In the genomic region with DNA sequence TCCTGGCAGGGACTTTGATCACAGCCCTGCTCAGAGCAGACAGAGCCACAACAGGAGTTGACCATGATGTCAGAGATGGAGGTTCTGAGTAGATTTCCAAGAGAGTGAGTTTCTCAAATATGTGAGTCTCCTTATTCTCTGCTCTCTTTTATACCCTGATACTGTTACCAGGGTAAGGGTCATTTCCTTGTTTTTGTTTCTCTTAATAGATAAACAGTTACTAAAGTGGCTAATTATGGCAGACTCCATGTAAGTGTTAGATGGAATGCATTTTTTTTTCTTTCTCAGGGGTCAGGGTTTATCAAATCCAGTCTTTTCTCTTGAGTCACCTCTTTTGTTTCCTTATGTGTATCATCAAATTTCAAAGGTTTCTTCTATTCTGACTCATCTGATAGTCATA, we compare ENCODE assay signal across 24 mouse cellular contexts. TPM values are rescaled to one million over a fixed set of nuclear protein-coding genes. Genes with fewer than 3 reads are reported as not detected.
A peak's percentile ranks its signal among the peaks of the same experiment; 100 is the strongest.
DNase-seq lines count a peak whose midpoint lies in the region; ATAC-seq lines count a peak whose summit lies in the region.
"Had no signal": no experiment of that assay in that cellular context is flagged by ENCODE, and none has a peak within 500 bp of the region (broad histone marks: within the 10 kb centered on the region; RNA-seq: fewer than 3 reads in every experiment).

Gene Krtap4-16, minus strand, starts transcription at position 101 of the 400 bp plus-strand sequence.

- H3K9ac ChIP-seq in forebrain, embryonic 11.5 days (ENCODE audit: low read length), result no peak within 1 kb of the TSS
- no peak within 1 kb of the TSS for H3K9ac ChIP-seq in midbrain, embryonic 14.5 days (replicated peaks; ENCODE audit: low read length)
- H3K9ac ChIP-seq: embryonic facial prominence, embryonic 12.5 days had no signal

- no peaks in the 10 kb centered on the region for H3K36me3 ChIP-seq in forebrain, embryonic 10.5 days (replicated peaks)
- H3K36me3 ChIP-seq in forebrain, embryonic 11.5 days (ENCODE audit: control insufficient read depth, insufficient read depth, low read length), result no peaks in the 10 kb centered on the region
- H3K36me3 ChIP-seq in midbrain, embryonic 10.5 days, result no peaks in the 10 kb centered on the region
- no peaks in the 10 kb centered on the region for H3K36me3 ChIP-seq in midbrain, embryonic 14.5 days (ENCODE audit: control insufficient read depth, insufficient read depth, low read length)
- H3K36me3 ChIP-seq: embryonic facial prominence, embryonic 10.5 days; embryonic facial prominence, embryonic 12.5 days; G1E had no signal

- no peak within 1 kb of the TSS for H3K4me3 ChIP-seq in forebrain, embryonic 10.5 days
- H3K4me3 ChIP-seq in forebrain, embryonic 11.5 days (ENCODE audit: low read depth, low read length), result no peak within 1 kb of the TSS
- H3K4me3 ChIP-seq in midbrain, embryonic 10.5 days, result no peak within 1 kb of the TSS
- no peak within 1 kb of the TSS for H3K4me3 ChIP-seq in midbrain, embryonic 14.5 days (replicated peaks; ENCODE audit: low read depth, low read length)
- H3K4me3 ChIP-seq: embryonic facial prominence, embryonic 10.5 days; embryonic facial prominence, embryonic 12.5 days had no signal

- H3K27ac ChIP-seq in forebrain, embryonic 10.5 days, result peak within 1 kb of the TSS; percentile 44; the same call in 1 of the 2 replicates
- no peak within 1 kb of the TSS for H3K27ac ChIP-seq in forebrain, embryonic 11.5 days (ENCODE audit: low read depth, low read length)
- peak within 1 kb of the TSS; percentile 65 for H3K27ac ChIP-seq in midbrain, embryonic 10.5 days (replicated peaks)
- no peak within 1 kb of the TSS for H3K27ac ChIP-seq in midbrain, embryonic 14.5 days (replicated peaks; ENCODE audit: low read depth, low read length)
- H3K27ac ChIP-seq: embryonic facial prominence, embryonic 10.5 days; embryonic facial prominence, embryonic 12.5 days had no signal

- no peak for ATAC-seq in forebrain, embryonic 11.5 days (replicated peaks; ENCODE audit: low FRiP score)
- ATAC-seq in midbrain, embryonic 14.5 days (ENCODE audit: low FRiP score, low TSS enrichment), result no peak
- ATAC-seq: activated CD4-positive, CD25-positive, alpha-beta regulatory T cell, adult 4 months; forebrain, embryonic 14.5 days; forebrain, embryonic 16.5 days; Patski had no signal

- H3K27me3 ChIP-seq in forebrain, embryonic 10.5 days (ENCODE audit: poor library complexity, severe bottlenecking), result no peaks in the 10 kb centered on the region
- H3K27me3 ChIP-seq in forebrain, embryonic 11.5 days (ENCODE audit: control insufficient read depth, insufficient read depth, low read length), result no peaks in the 10 kb centered on the region
- no peaks in the 10 kb centered on the region for H3K27me3 ChIP-seq in midbrain, embryonic 10.5 days (ENCODE audit: low read depth, poor library complexity, severe bottlenecking)
- H3K27me3 ChIP-seq in midbrain, embryonic 14.5 days (ENCODE audit: control insufficient read depth, insufficient read depth, low read length), result no peaks in the 10 kb centered on the region
- H3K27me3 ChIP-seq: embryonic facial prominence, embryonic 12.5 days; Patski had no signal

- no peaks in the 10 kb centered on the region for H3K4me1 ChIP-seq in forebrain, embryonic 10.5 days
- H3K4me1 ChIP-seq in forebrain, embryonic 11.5 days (replicated peaks; ENCODE audit: control insufficient read depth, insufficient read depth, low read length), result no peaks in the 10 kb centered on the region
- no peaks in the 10 kb centered on the region for H3K4me1 ChIP-seq in midbrain, embryonic 10.5 days
- no peaks in the 10 kb centered on the region for H3K4me1 ChIP-seq in midbrain, embryonic 14.5 days (ENCODE audit: control insufficient read depth, insufficient read depth, low read length)
- H3K4me1 ChIP-seq: embryonic facial prominence, embryonic 10.5 days; embryonic facial prominence, embryonic 12.5 days had no signal

- intact Hi-C loops in left cerebral cortex, postnatal 14 days (cut with DNase I), result no loop called here

- no peak for DNase-seq in forebrain, embryonic 10.5 days (ENCODE audit: extremely low spot score, low spot score)
- DNase-seq in forebrain, embryonic 11.5 days (ENCODE audit: low spot score), result no peak
- no peak for DNase-seq in midbrain, embryonic 10.5 days (ENCODE audit: low spot score)
- no peak for DNase-seq in midbrain, embryonic 14.5 days
- DNase-seq in 3T3-L1 (ENCODE audit: low read depth, low spot score), result peak; percentile 36
- DNase-seq in left cerebral cortex, postnatal 14 days (ENCODE audit: low spot score in 2 of 2), result no peak
- DNase-seq: adrenal gland, adult 8-10 months; adrenal gland, postnatal 14 days; adrenal gland, postnatal 36 days; cerebellum, adult 11-12 months; cerebellum, adult 2 months; cerebellum, adult 9-10 months; cerebellum, postnatal 25 days had no signal

- H3K9me3 ChIP-seq in forebrain, embryonic 10.5 days, result 0 out of 2 replicates have a peak, but pooled peaks cover 4% of the 10 kb centered on the region
- H3K9me3 ChIP-seq in forebrain, embryonic 11.5 days (ENCODE audit: control insufficient read depth, low read length), result no peaks in the 10 kb centered on the region
- H3K9me3 ChIP-seq in midbrain, embryonic 10.5 days (replicated peaks), result 0 out of 2 replicates have a peak, but pooled peaks cover 3% of the 10 kb centered on the region
- H3K9me3 ChIP-seq in midbrain, embryonic 14.5 days (ENCODE audit: control insufficient read depth, low read length), result no peaks in the 10 kb centered on the region
- H3K9me3 ChIP-seq: embryonic facial prominence, embryonic 10.5 days; embryonic facial prominence, embryonic 12.5 days had no signal

- H3K4me2 ChIP-seq in forebrain, embryonic 11.5 days (ENCODE audit: low read depth, low read length, severe bottlenecking), result no peak within 1 kb of the TSS
- no peak within 1 kb of the TSS for H3K4me2 ChIP-seq in midbrain, embryonic 14.5 days (ENCODE audit: low read length)
- H3K4me2 ChIP-seq: embryonic facial prominence, embryonic 12.5 days had no signal

RNA-seq across cellular contexts. Expression of gene Krtap4-16, which starts in this region (rescaled TPM):
- polyA plus RNA-seq in forebrain, embryonic 10.5 days (2016; fragmentation: Nextera tagmentation; extraction: Ambion mirVana), result not detected in 2 replicates
- polyA plus RNA-seq in forebrain, embryonic 11.5 days (2014; fragmentation: Nextera tagmentation; extraction: Ambion mirVana), result not detected in 2 replicates
- not detected in 2 replicates for polyA plus RNA-seq in midbrain, embryonic 10.5 days (2016; fragmentation: Nextera tagmentation; extraction: Ambion mirVana)
- polyA plus RNA-seq in midbrain, embryonic 14.5 days (2014; fragmentation: Nextera tagmentation; extraction: Ambion mirVana), result not detected in 2 replicates
- total RNA-seq in left cerebral cortex, postnatal 14 days (2021), result not detected
- total RNA-seq: adrenal gland, adult 18-20 months; adrenal gland, adult 8-10 months; adrenal gland, postnatal 14 days; adrenal gland, postnatal 36 days; G1E had no signal
- polyA plus RNA-seq: activated CD4-positive, CD25-positive, alpha-beta regulatory T cell, adult 4 months; C2C12; cerebellum, adult 2 months; cortical plate, adult 2 months; embryonic facial prominence, embryonic 10.5 days; embryonic facial prominence, embryonic 12.5 days; embryonic facial prominence, embryonic 14.5 days; forebrain, embryonic 14.5 days; forebrain, embryonic 16.5 days; G1E; Patski had no signal

Comparison
In these comparisons a context has a peak if more than half of its experiments do, and no peak if none do; other contexts are left out.
1. H3K27ac ChIP-seq: peak in forebrain, embryonic 10.5 days (single experiment) and midbrain, embryonic 10.5 days (single experiment); none in forebrain, embryonic 11.5 days (single experiment) and midbrain, embryonic 14.5 days (single experiment).